Mouse (Mus musculus) heart, adult 10 weeks (tissue): ENCODE data around the gene Olfr986. TPM values are rescaled to one million over a fixed set of nuclear protein-coding genes. Genes with fewer than 3 reads are reported as not detected.

ENCODE experiments used
- polyA plus RNA-seq: library from polyadenylated mRNA; stranded (reverse); fragments of 350-450 nt; fragmentation: Illumina TruSeq; extraction: RNeasy Lipid Tissue Mini Kit (QIAGEN cat#74804); gene quantifications from one replicate; pipeline ENCODE4 v1.2.3, GENCODE M21; 2014; ENCODE audit warnings: low read depth, low replicate concordance

Olfr986 gene
- polyA plus RNA-seq, result not detected

DNA sequence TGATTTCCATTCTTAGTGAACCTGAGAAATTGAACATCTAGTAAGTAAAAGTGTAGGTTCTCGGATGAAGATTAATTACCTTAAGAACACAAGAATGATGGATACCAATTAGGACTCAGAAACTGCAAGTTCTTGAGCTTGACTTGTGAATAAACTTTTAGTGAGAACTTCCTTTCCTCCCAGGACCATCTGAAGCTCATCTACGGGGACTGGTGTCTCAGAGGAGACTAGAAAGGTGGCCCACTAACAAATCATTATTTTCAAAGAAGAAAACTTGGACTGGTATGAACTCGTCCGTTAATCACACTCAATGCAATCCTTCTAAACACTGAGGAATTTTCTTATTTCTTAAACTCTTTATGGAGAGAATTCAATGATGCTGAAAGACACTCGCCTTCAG is at the start of gene Olfr986:
Gene Olfr986 (plus strand): TSS at position 301 of the 400 bp plus-strand sequence.

DNA sequence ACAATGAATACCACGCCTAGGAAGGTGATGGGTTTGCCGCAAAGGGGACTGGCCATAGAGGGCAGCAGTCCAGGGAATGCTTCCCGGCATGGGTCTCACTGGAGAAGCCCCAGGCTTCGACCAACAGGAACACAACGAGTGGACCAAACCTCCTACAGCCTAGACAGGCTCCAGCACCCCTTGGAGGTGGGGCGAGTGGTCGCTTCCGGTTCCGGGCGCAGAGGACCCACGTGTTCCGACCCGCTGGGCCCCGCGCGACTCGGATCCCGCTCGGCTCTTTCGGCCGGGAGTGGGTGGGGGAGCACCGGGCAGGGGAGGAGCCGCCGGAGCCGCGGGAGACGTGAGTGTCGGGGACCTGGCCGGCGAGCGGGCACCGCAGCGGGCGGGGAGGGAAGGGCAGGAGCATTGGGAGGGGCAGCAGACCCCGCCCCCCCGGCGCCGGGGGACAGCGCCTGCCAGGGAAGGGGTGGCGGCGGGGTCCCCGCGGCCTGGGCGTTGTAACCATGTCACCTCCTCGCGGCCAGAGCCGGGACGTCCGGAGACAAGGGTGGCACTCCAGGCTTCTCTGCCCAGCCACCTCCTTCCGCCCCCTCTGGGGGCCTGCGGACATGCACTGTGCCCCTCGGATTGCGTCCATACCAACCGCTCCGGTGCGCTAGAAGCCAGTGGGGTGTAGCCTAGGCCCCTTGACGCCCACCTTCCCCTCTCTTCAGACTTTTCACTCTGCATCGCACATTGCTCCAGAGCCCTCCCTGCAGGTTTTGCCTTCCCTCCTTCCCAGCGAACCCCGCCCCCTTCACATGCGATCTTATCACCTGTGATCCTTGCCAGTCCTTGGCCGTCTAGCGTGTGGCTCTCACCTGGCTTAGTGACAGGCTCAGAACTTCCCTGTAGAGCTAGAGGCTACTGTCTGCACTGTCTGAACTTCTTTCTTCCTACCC is 11.6 kb downstream of the Olfr986 start, which contains the start of gene Zfp202:
Gene Zfp202 (plus strand): TSS at position 219 of the 941 bp plus-strand sequence.

Other genes starting within 250 kb of the Olfr986 start
- gene Olfr974, start 243.4 kb upstream of the Olfr986 start, polyA plus RNA-seq, result not detected
- gene Olfr975, start 228.9 kb upstream of the Olfr986 start, polyA plus RNA-seq, result not detected
- not detected for gene Olfr976, start 219.8 kb upstream of the Olfr986 start, polyA plus RNA-seq
- not detected for gene Olfr978, start 188.8 kb upstream of the Olfr986 start, polyA plus RNA-seq
- gene Olfr979, start 177.5 kb upstream of the Olfr986 start, polyA plus RNA-seq, result not detected
- gene Olfr980, start 171.3 kb upstream of the Olfr986 start, polyA plus RNA-seq, result not detected
- gene Olfr981, start 159.5 kb upstream of the Olfr986 start, polyA plus RNA-seq, result not detected
- gene Olfr982, start 107.1 kb upstream of the Olfr986 start, polyA plus RNA-seq, result not detected
- not detected for gene Olfr983, start 87.3 kb upstream of the Olfr986 start, polyA plus RNA-seq
- not detected for gene Olfr984, start 66.7 kb upstream of the Olfr986 start, polyA plus RNA-seq
- gene Olfr985, start 50.7 kb upstream of the Olfr986 start, polyA plus RNA-seq, result not detected
- not detected for gene Tmem225, start 32.8 kb upstream of the Olfr986 start, polyA plus RNA-seq
- gene Zfp202, start 11.4 kb downstream of the Olfr986 start, polyA plus RNA-seq, result 3.2 TPM
- gene Scn3b, start 88.3 kb downstream of the Olfr986 start, polyA plus RNA-seq, result 0.73 TPM